8 mouse cellular contexts compared by ENCODE assay signal in genomic region chr8:108690576-108691455, GRCm38 (mm10).
DNase-seq lines count a peak whose midpoint lies in the region; ATAC-seq lines count a peak whose summit lies in the region.

No protein-coding gene starts in this region.

- WGBS in kidney, embryonic 15.5 days = 15% methylated on average over 14 of the region's 14 CpGs
- WGBS in liver, embryonic 15.5 days (ENCODE audit: insufficient replicate concordance) = 23% methylated on average over 14 of the region's 14 CpGs

- no peak overlapping the region for H3K9ac ChIP-seq in kidney, embryonic 15.5 days
- no peak overlapping the region for H3K9ac ChIP-seq in liver, embryonic 15.5 days

- H3K27ac ChIP-seq in kidney, embryonic 15.5 days = peak overlapping the region; percentile 60
- no peak overlapping the region for H3K27ac ChIP-seq in liver, embryonic 15.5 days (replicated peaks)

- H3K4me2 ChIP-seq in kidney, embryonic 15.5 days = peak overlapping the region; percentile 64
- peak overlapping the region; percentile 50 for H3K4me2 ChIP-seq in liver, embryonic 15.5 days

- H3K27me3 ChIP-seq in kidney, embryonic 15.5 days = peaks cover 29% of the 10 kb centered on the region
- peaks cover 27% of the 10 kb centered on the region for H3K27me3 ChIP-seq in liver, embryonic 15.5 days

- no peaks in the 10 kb centered on the region for H3K36me3 ChIP-seq in kidney, embryonic 15.5 days
- no peaks in the 10 kb centered on the region for H3K36me3 ChIP-seq in liver, embryonic 15.5 days (replicated peaks)

- ATAC-seq in kidney, embryonic 15.5 days (replicated peaks; ENCODE audit: low FRiP score) = peak; percentile 47
- ATAC-seq in liver, embryonic 15.5 days (ENCODE audit: insufficient read depth) = no peak

- H3K4me3 ChIP-seq in kidney, embryonic 15.5 days (replicated peaks) = peak overlapping the region; percentile 35
- no peak overlapping the region for H3K4me3 ChIP-seq in liver, embryonic 15.5 days (replicated peaks)

- no peak for DNase-seq in kidney, adult 11 months
- peak; percentile 57 for DNase-seq in embryo, embryonic 11 days
- DNase-seq in heart, postnatal 4 days = peak; percentile 53
- no peak for DNase-seq in c-Kit-positive CD71-positive TER-119-positive erythroid progenitor cells, embryonic 14.5 days (ENCODE audit: low spot score)
- no peak for DNase-seq in layer of hippocampus, adult 9-11 months
- no peak for DNase-seq in ovary, adult 18-20 months (ENCODE audit: low spot score)

- H3K4me1 ChIP-seq in kidney, embryonic 15.5 days = peaks cover 30% of the 10 kb centered on the region
- H3K4me1 ChIP-seq in liver, embryonic 15.5 days (replicated peaks) = peaks cover 14% of the 10 kb centered on the region

- H3K9me3 ChIP-seq in kidney, embryonic 15.5 days (replicated peaks) = no peaks in the 10 kb centered on the region
- H3K9me3 ChIP-seq in liver, embryonic 15.5 days (replicated peaks) = no peaks in the 10 kb centered on the region

Comparison
In these comparisons a context has a peak if more than half of its experiments do, and no peak if none do; other contexts are left out.
1. DNase-seq: peak in embryo, embryonic 11 days (single experiment) and heart, postnatal 4 days (single experiment); none in kidney, adult 11 months (single experiment), c-Kit-positive CD71-positive TER-119-positive erythroid progenitor cells, embryonic 14.5 days (single experiment), layer of hippocampus, adult 9-11 months (single experiment) and ovary, adult 18-20 months (single experiment).